Mouse (Mus musculus) CH12.LX (cell line): ENCODE results near the gene Ifitm1. TPM values are rescaled to one million over a fixed set of nuclear protein-coding genes. Genes with fewer than 3 reads are reported as not detected.

ENCODE experiments used
- DNase-seq: peaks from one replicate; pipeline ENCODE4 v3.0.0-alpha.2; 2013; ENCODE audit errors: extremely low read depth
- H3K27ac ChIP-seq: 2 replicates; pipeline ENCODE4 v1.5.1; 2012; ENCODE audit warnings: low read depth, mild to moderate bottlenecking, control low read depth, moderate library complexity; ENCODE audit not compliant: insufficient read depth
- H3K27me3 ChIP-seq: replicated peaks from 2 replicates; pipeline ENCODE3; 2012; ENCODE audit warnings: inconsistent platforms
- H3K36me3 ChIP-seq, 2 experiments: replicated peaks in 1 of 2; 2 replicates each; pipeline versions ENCODE3 to v1.6.1; 2012; ENCODE audit warnings: inconsistent platforms in 1 of 2, low read length in 1 of 2, mild to moderate bottlenecking in 1 of 2, mixed read lengths in 1 of 2, moderate library complexity in 1 of 2; ENCODE audit not compliant: control insufficient read depth in 1 of 2, insufficient read depth in 1 of 2
- H3K4me1 ChIP-seq, 2 experiments: 2 replicates each; pipeline ENCODE4 v1.6.1; 2012; ENCODE audit warnings: inconsistent platforms in 1 of 2, moderate library complexity in 1 of 2; ENCODE audit not compliant: insufficient read depth in 2 of 2, control insufficient read depth in 1 of 2
- H3K4me2 ChIP-seq: 2 replicates; pipeline ENCODE4 v1.6.1; 2012; ENCODE audit warnings: low read depth, mild to moderate bottlenecking, control low read depth; ENCODE audit not compliant: poor library complexity, insufficient read depth, severe bottlenecking
- H3K4me3 ChIP-seq, 3 experiments: fragments of 150-350 bp in 1 of 3; sonication (generic) in 1 of 3; replicated peaks in 1 of 3; 2 replicates each; pipeline versions ENCODE3 to v1.5.1; 2011 to 2012; ENCODE audit warnings: low read depth in 2 of 3, low read length in 2 of 3, mild to moderate bottlenecking in 2 of 3, moderate library complexity in 2 of 3, control low read depth in 1 of 3, improper control_type of control experiment in 1 of 3, inconsistent platforms in 1 of 3, mixed read lengths in 1 of 3; ENCODE audit not compliant: poor library complexity in 1 of 3
- H3K79me2 ChIP-seq: replicated peaks from 2 replicates; pipeline ENCODE4 v1.6.1; 2012; ENCODE audit warnings: mild to moderate bottlenecking, moderate library complexity; ENCODE audit not compliant: control insufficient read depth, poor library complexity, insufficient read depth, severe bottlenecking; ENCODE audit errors: extremely low read depth
- H3K9ac ChIP-seq: 2 replicates; pipeline ENCODE4 v1.6.1; 2012; ENCODE audit warnings: low read depth, mild to moderate bottlenecking, control low read depth, moderate library complexity; ENCODE audit not compliant: insufficient read depth
- H3K9me3 ChIP-seq: replicated peaks from 2 replicates; pipeline ENCODE3; 2012; ENCODE audit warnings: low read length, inconsistent platforms, mixed read lengths
- CHD1 ChIP-seq: IDR thresholded peaks from 2 replicates; pipeline ENCODE4 v1.6.1; 2012; ENCODE audit warnings: low read depth, low read length, improper control_type of control experiment, inconsistent platforms
- CHD2 ChIP-seq: IDR thresholded peaks from 2 replicates; pipeline ENCODE4 v1.6.1; 2011; ENCODE audit warnings: low read length, improper control_type of control experiment
- CTCF ChIP-seq, 2 experiments: IDR thresholded peaks in 1 of 2; conservative IDR thresholded peaks in 1 of 2; 2 replicates each; pipeline ENCODE4 v1.5.1; 2011 to 2012; ENCODE audit warnings: low read depth in 2 of 2, low read length in 2 of 2, improper control_type of control experiment in 1 of 2, inconsistent platforms in 1 of 2, mild to moderate bottlenecking in 1 of 2, moderate library complexity in 1 of 2
- E2F4 ChIP-seq: IDR thresholded peaks from 2 replicates; pipeline ENCODE4 v1.6.1; 2011; ENCODE audit warnings: low read depth, low read length, improper control_type of control experiment; ENCODE audit not compliant: insufficient replicate concordance
- ETS1 ChIP-seq: conservative IDR thresholded peaks from 2 replicates; pipeline ENCODE4 v1.6.1; 2012; ENCODE audit warnings: low read depth, mild to moderate bottlenecking, inconsistent platforms, low read length, improper control_type of control experiment, moderate library complexity
- GABPA ChIP-seq: IDR thresholded peaks from 2 replicates; pipeline ENCODE4 v1.6.1; 2012; ENCODE audit warnings: low read depth, low read length, improper control_type of control experiment, inconsistent platforms; ENCODE audit not compliant: insufficient replicate concordance
- HCFC1 ChIP-seq: IDR thresholded peaks from 2 replicates; pipeline ENCODE4 v1.6.1; 2012; ENCODE audit warnings: low read depth, mild to moderate bottlenecking, inconsistent platforms, low read length, improper control_type of control experiment
- IRF4 ChIP-seq: IDR thresholded peaks from 2 replicates; pipeline ENCODE4 v1.6.1; 2014; ENCODE audit warnings: low read depth, mild to moderate bottlenecking, inconsistent platforms, low read length, improper control_type of control experiment
- JUND ChIP-seq: conservative IDR thresholded peaks from 2 replicates; pipeline ENCODE4 v1.6.1; 2011; ENCODE audit warnings: low read depth, low read length, improper control_type of control experiment
- KAT2A ChIP-seq: IDR thresholded peaks from 2 replicates; pipeline ENCODE4 v1.6.1; 2012; ENCODE audit warnings: low read length, improper control_type of control experiment, inconsistent platforms; ENCODE audit not compliant: insufficient replicate concordance
- MAFK ChIP-seq: IDR thresholded peaks from 2 replicates; pipeline ENCODE4 v1.6.1; 2011; ENCODE audit warnings: low read length, improper control_type of control experiment; ENCODE audit not compliant: insufficient replicate concordance
- MAZ ChIP-seq: IDR thresholded peaks from 2 replicates; pipeline ENCODE4 v1.6.1; 2012; ENCODE audit warnings: low read depth, mild to moderate bottlenecking, inconsistent platforms, low read length, improper control_type of control experiment, moderate library complexity
- MEF2A ChIP-seq: IDR thresholded peaks from 2 replicates; pipeline ENCODE4 v1.6.1; 2014; ENCODE audit warnings: low read depth, mild to moderate bottlenecking, inconsistent platforms, low read length, improper control_type of control experiment, borderline replicate concordance
- MXI1 ChIP-seq: IDR thresholded peaks from 2 replicates; pipeline ENCODE4 v1.6.1; 2011; ENCODE audit warnings: mild to moderate bottlenecking, low read depth, low read length, improper control_type of control experiment
- MYC ChIP-seq: IDR thresholded peaks from 2 replicates; pipeline ENCODE4 v1.6.1; 2011; ENCODE audit warnings: low read depth, mild to moderate bottlenecking, improper control_type of control experiment, low read length
- NELFE ChIP-seq: IDR thresholded peaks from 2 replicates; pipeline ENCODE4 v1.6.1; 2011; ENCODE audit warnings: low read depth, low read length, improper control_type of control experiment
- NRF1 ChIP-seq: IDR thresholded peaks from 2 replicates; pipeline ENCODE4 v1.6.1; 2014; ENCODE audit warnings: low read depth, mild to moderate bottlenecking, inconsistent platforms, low read length, improper control_type of control experiment, moderate library complexity
- PAX5 ChIP-seq: IDR thresholded peaks from 2 replicates; pipeline ENCODE4 v1.6.1; 2012; ENCODE audit warnings: low read length, inconsistent platforms, mixed read lengths
- POLR2A ChIP-seq: IDR thresholded peaks from 2 replicates; pipeline ENCODE4 v1.6.1; 2011; ENCODE audit warnings: low read depth, mild to moderate bottlenecking, improper control_type of control experiment, low read length
- RAD21 ChIP-seq: IDR thresholded peaks from 2 replicates; pipeline ENCODE4 v1.6.1; 2011; ENCODE audit warnings: low read depth, mild to moderate bottlenecking, low read length, improper control_type of control experiment, moderate library complexity
- RCOR1 ChIP-seq: conservative IDR thresholded peaks from 2 replicates; pipeline ENCODE4 v1.6.1; 2012; ENCODE audit warnings: low read depth, mild to moderate bottlenecking, inconsistent platforms, low read length, improper control_type of control experiment
- SIN3A ChIP-seq: IDR thresholded peaks from 2 replicates; pipeline ENCODE4 v1.6.1; 2012; ENCODE audit warnings: low read length, improper control_type of control experiment, inconsistent platforms
- SMC3 ChIP-seq: IDR thresholded peaks from 2 replicates; pipeline ENCODE4 v1.6.1; 2011; ENCODE audit warnings: low read depth, low read length, improper control_type of control experiment
- TBP ChIP-seq: conservative IDR thresholded peaks from 2 replicates; pipeline ENCODE4 v1.6.1; 2011; ENCODE audit warnings: low read depth, low read length, improper control_type of control experiment
- TCF12 ChIP-seq: IDR thresholded peaks from 2 replicates; pipeline ENCODE4 v1.6.1; 2014; ENCODE audit warnings: low read depth, mild to moderate bottlenecking, inconsistent platforms, low read length, improper control_type of control experiment
- UBTF ChIP-seq: IDR thresholded peaks from 2 replicates; pipeline ENCODE4 v1.6.1; 2012; ENCODE audit warnings: low read depth, mild to moderate bottlenecking, inconsistent platforms, low read length, improper control_type of control experiment, moderate library complexity
- ZC3H11A ChIP-seq: IDR thresholded peaks from 2 replicates; pipeline ENCODE4 v1.6.1; 2012; ENCODE audit warnings: low read depth, mild to moderate bottlenecking, inconsistent platforms, low read length, improper control_type of control experiment
- ZKSCAN1 ChIP-seq: IDR thresholded peaks from 2 replicates; pipeline ENCODE4 v1.6.1; 2012; ENCODE audit warnings: low read depth, inconsistent platforms, low read length, improper control_type of control experiment, borderline replicate concordance
- ZMIZ1 ChIP-seq: IDR thresholded peaks from 2 replicates; pipeline ENCODE4 v1.6.1; 2012; ENCODE audit warnings: low read depth, mild to moderate bottlenecking, inconsistent platforms, low read length, improper control_type of control experiment
- ZNF384 ChIP-seq: IDR thresholded peaks from 2 replicates; pipeline ENCODE4 v1.6.1; 2012; ENCODE audit warnings: low read depth, low read length, improper control_type of control experiment, inconsistent platforms
- dilution Hi-C: fragments of 300-500 bp; cut with MboI; formaldehyde crosslinking; loops from 2 replicates; pipeline ENCODE4 v1.14.3; 2020; ENCODE audit warnings: low sequenced_read_pairs; ENCODE audit not compliant: extremely low pct_unique_long_range_greater_than_20kb, extremely low pct_ligation_motif_present
- in situ Hi-C: fragments of 300-500 bp; cut with MboI; formaldehyde crosslinking; loops from 3 replicates; pipeline ENCODE4 v1.14.3; 2019; ENCODE audit warnings: low sequenced_read_pairs, low pct_ligation_motif_present, low pct_unique_long_range_greater_than_20kb, mixed read lengths
- polyA plus RNA-seq: library from polyadenylated mRNA; unstranded; fragments of >175 nt; gene quantifications from 2 replicates; pipeline ENCODE4 v1.2.1, GENCODE M21; 2012; ENCODE audit warnings: low read depth; ENCODE audit not compliant: insufficient read length
- total RNA-seq, 2 experiments: library from RNA; depleted of rRNA; stranded (reverse); fragments of 300-350 nt in 1 of 2; fragments of >200 nt in 1 of 2; gene quantifications; 2 replicates each; pipeline ENCODE4 v1.2.3; 2012 to 2014

Gene Ifitm1
- total and polyA plus RNA-seq, 3 experiments: 14.8 to 55.5 (median 32.9) TPM

- peaks cover 29 to 75% of the 10 kb centered on the region in 2 experiments for H3K36me3 ChIP-seq
- no peak overlapping the region for H3K4me3 ChIP-seq
- H3K79me2 ChIP-seq: no peaks in the 10 kb centered on the region
- H3K27ac ChIP-seq: no peak overlapping the region
- dilution Hi-C loops (no loop called here), in situ Hi-C loops (loop anchor here (5.0 kb wide), 1 partner anchor 35 kb away; no protein-coding TSS in a partner anchor)
- no peak overlapping the region for H3K4me2 ChIP-seq
- H3K27me3 ChIP-seq: no peaks in the 10 kb centered on the region
- H3K9me3 ChIP-seq: no peaks in the 10 kb centered on the region
- DNase-seq: no peak
- H3K9ac ChIP-seq: no peak overlapping the region
- TF ChIP-seq MAZ (no peak), ZKSCAN1 (no peak), TBP (no peak), TCF12 (no peak), ZC3H11A (no peak), HCFC1 (no peak), JUND (no peak), CTCF (conservative IDR thresholded peaks at IDR 0.05 in 1 of 2, IDR thresholded peaks at IDR 0.05 in 1 of 2; ENCODE audit: low read depth in 2 of 2, low read length in 2 of 2) (no peak), IRF4 (no peak), GABPA (no peak), UBTF (no peak), POLR2A (no peak), RAD21 (no peak), SMC3 (no peak), RCOR1 (no peak), ZMIZ1 (no peak), NELFE (no peak), SIN3A (no peak)
- peaks cover 5 to 50% of the 10 kb centered on the region in 2 experiments for H3K4me1 ChIP-seq
These were observed 20.0 kb upstream of the Ifitm1 start for GRCm38 (mm10) chr7:140946980-140947379.

GRCm38 (mm10) chr7:140948161-140948560, 18.9 kb upstream of the Ifitm1 start:
- Histone ChIP-seq H3K4me1 (peaks cover 0 to 50% of the 10 kb centered on the region in 2 experiments; a peak in 3 of 4 replicates), H3K36me3 (peaks cover 29 to 86% of the 10 kb centered on the region in 2 experiments), H3K9me3 (no peaks in the 10 kb centered on the region), H3K4me2 (no peak overlapping the region), H3K27ac (no peak overlapping the region), H3K9ac (no peak overlapping the region), H3K4me3 (no peak overlapping the region), H3K79me2 (no peaks in the 10 kb centered on the region; the same call in 1 of the 2 replicates), H3K27me3 (no peaks in the 10 kb centered on the region)
- DNase-seq: no peak
- in situ Hi-C loops (loop anchor here (5.0 kb wide), 1 partner anchor 36 kb away; no protein-coding TSS in a partner anchor), dilution Hi-C loops (no loop called here)
- TF ChIP-seq MAZ (no peak), CHD1 (no peak), E2F4 (no peak), POLR2A (no peak), KAT2A (no peak), MEF2A (no peak), JUND (no peak), ZKSCAN1 (no peak), ZNF384 (no peak), TCF12 (no peak), RCOR1 (no peak), CTCF (conservative IDR thresholded peaks at IDR 0.05 in 1 of 2, IDR thresholded peaks at IDR 0.05 in 1 of 2; ENCODE audit: low read depth in 2 of 2, low read length in 2 of 2) (no peak), CHD2 (no peak), NRF1 (no peak), ETS1 (no peak), MYC (no peak), PAX5 (no peak), MAFK (no peak), MXI1 (no peak)
